Mouse (Mus musculus) kidney, postnatal 10 days (tissue): ENCODE results near the gene Tent5b.
"Not testable (repeated sequence)": the region's sequence is repeated elsewhere in the genome, so short reads cannot be mapped to it uniquely, and the experiment has no call there.

Experiments used
- DNase-seq: peaks from one replicate; pipeline ENCODE4 v3.0.0; 2021; ENCODE audit warnings: mixed read lengths

The Tent5b gene

GRCm38 (mm10) chr4:133504300-133504699 is 24.4 kb downstream of the Tent5b start:
- no peak for DNase-seq

DNA sequence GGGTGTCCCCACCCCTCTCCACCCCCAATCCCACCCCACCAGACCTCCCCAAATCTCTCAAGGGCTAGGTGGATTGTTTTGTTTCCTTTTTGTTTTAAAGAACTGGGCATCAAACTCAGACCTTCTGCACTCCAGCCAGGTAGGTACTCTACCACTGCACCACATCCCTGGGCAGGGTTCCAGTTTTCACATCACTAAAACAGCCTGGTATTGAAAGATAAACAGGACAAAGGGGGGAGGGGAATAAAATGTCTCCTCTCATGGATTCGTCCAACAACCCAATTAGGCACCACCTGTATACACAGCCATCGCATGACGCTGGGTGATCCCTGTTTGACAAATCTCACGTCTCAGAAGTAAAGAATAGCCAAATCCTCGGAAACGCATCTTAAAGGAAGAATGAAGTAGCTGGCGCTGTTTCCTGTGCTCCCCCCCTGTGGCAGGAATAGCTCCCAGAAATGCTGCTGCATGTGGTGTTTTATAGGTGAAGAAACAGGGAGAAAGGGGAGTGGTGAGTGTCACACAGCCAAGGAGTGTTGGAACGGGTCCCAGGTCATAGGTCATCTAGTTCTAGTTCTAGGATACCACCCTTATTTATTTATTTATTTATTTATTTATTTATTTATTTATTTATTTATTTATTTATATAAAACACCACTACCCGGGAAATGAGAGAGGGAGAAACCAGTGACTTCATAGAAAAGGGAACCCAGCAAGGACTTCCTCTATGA is 25.0 kb downstream of the Tent5b start:
- DNase-seq, result no peak

DNA sequence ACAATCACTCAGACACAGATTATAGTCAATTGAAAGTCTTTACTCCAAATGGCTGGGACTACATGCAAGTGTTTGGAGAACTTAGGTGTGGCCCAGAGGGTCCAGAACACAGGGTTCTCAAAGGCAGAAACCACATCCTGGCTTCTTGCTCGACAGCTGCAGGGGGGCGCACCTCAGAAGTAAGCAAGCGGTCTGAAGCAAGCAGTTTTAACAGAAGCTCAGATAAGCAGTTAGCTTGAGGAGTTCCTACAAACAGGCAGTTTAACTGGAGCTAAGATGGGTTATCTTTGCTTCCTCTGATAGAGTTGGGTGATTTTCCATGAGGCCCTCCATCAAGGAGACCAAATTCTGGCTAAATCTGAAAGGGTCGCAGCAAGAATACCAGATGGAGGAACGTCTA is 26.6 kb downstream of the Tent5b start:
- DNase-seq, result no peak

DNA sequence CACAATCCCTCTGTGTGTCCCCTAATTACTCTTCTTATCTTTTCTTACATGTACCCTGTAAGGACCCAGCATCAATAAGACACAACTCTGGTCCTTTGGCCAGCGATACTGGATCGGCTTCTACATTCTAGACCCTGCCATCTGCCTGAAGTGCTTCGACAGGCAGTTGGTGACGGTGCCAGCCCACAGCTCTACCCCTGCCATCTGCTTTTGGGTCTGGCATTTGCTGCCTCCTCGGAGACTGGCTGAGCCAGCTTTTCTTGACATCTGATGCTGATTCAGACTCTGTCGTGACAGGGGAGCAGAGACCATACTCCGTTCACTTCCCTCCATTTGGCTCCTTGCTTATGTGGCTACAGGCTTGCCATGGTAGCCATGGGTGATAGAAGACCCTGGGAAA is 29.1 kb downstream of the Tent5b start:
- DNase-seq, result no peak

DNA sequence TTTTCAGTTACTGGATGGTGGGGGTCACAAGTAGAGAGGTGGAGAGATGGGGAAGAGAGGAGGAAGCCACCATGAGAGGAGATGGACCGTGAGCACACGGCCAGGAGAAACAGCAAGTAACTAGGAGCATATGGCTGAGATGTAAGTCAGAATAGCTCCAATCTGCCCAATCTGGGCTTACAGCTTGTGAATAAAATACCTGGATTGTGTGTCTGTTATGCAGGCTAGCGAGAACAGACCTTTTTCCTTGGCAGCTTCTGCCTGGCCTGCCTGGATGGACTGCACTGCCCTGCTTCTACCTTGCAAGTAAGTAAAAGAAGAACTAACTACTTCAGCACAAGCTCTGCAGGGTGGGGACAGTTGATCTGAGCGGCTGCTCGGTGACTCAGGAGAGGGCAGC is 31.1 kb downstream of the Tent5b start:
- no peak for DNase-seq

DNA sequence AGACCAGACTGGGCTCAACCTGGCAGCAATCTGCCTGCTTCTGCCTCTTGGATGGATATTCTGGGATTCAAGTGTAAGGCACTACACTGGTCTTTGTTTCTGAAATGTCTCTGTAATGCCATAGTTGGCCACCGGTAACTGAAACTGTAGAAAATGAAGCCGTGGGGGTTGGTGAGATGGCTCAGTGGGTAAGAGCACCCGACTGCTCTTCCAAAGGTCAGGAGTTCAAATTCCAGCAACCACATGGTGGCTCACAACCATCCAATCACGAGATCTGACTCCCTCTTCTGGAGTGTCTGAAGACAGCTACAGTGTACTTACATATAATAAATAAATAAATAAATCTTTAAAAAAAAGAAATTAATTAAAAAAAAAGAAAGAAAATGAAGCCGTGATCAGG is 32.6 kb downstream of the Tent5b start:
- DNase-seq, result not testable (repeated sequence)

DNA sequence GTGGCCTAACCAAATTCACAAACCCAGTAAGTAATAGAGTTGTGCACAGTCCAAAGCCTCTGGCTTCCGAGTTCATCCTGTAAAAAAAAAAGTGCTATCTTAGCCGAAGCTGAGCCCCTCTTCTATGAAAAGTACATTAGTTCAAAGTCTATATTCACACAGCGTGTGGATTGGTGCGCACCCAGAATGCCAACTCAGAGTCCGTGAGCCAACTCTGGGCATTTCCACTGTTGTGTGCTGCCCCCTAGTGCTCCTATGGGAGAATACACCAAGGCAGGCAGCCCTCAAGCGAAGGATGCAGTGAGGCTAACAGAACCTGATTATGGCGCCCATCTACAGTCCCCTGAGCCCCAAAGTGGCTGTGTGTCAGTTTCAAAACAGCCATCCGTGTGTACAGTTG is 33.0 kb downstream of the Tent5b start:
- peak; percentile 83 for DNase-seq

DNA sequence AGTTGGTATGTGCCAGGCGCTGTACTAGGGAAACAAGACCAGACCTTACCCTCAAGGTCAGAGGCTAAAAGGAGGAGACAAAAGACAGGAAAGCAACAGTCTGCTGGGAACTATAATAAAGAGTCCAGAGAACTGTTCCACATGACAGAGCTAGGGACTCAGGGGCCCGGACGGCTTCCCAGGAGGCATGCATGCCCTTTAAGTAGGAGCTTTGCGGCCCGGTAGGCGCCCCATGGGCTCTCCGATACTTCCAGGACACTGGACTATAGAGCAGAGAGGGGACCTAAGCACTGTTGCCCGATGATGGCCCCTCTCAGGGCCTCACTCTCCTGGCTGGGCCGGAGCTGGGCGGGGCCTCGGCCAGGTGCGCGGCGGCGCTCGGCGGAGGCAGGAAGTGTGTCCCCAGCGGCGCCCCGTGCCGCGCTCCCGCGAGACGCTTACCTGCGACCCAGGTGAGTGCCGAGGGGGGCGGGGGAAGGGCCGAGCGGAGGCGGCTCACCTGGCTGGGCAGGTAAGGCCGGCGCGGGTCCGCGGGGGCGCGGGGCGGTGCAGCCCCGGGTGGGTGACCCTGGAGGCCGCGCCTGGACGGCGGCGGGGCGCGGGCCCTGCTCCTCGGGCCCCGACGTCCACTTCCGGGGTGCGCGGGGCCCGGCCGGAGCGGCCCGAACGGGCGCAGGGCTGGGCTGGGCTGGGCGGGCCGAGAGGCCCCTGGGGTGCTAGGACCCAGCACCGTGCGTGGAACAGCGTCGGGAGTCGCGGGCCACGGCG is 38.9 kb downstream of the Tent5b start, which contains the start of gene Kdf1:
Gene Kdf1 (plus strand): TSS at position 363 of the 768 bp plus-strand sequence.
- DNase-seq, result peak; percentile 86

- peak; percentile 53 for DNase-seq
Measured at GRCm38 (mm10) chr4:133519369-133519665, 39.4 kb downstream of the Tent5b start.

DNA sequence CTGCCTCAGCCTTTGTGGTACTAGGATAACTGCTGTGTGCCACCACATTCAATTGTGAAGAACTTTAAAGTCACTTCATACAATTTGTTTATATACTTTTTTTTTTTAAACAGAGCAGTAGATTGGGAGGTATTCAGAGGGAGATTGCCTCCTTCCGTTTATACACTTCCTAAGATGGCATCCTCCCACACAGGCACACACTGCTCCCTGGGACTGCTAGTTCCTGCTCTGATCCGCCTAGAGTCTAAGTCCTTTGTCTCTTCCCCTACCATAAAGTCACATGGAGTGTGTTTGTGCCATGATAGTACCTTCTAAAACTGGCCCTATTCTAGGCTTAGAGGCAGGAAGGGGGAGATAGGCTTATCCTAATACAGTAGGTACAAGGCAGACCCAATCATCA is 41.6 kb downstream of the Tent5b start:
- DNase-seq, result no peak

GRCm38 (mm10) chr4:133527788-133528187 is 47.9 kb downstream of the Tent5b start:
- no peak for DNase-seq

GRCm38 (mm10) chr4:133532777-133533176 is 52.8 kb downstream of the Tent5b start:
- DNase-seq, result no peak

GRCm38 (mm10) chr4:133536081-133536480 is 56.1 kb downstream of the Tent5b start:
- peak; percentile 30 for DNase-seq

GRCm38 (mm10) chr4:133536652-133537051 is 56.7 kb downstream of the Tent5b start:
- DNase-seq, result no peak
